Mouse (Mus musculus) spleen, postnatal 10 days (tissue): ENCODE data around the gene St6galnac5.

Source experiments
- DNase-seq, 2 experiments: peaks; one replicate each; pipeline ENCODE4 v3.0.0; 2021 to 2022; ENCODE audit warnings: low spot score in 2 of 2

Gene St6galnac5

GRCm38 (mm10) chr3:152913150-152913549, 68.9 kb downstream of the St6galnac5 start:
- no peak for DNase-seq

DNA sequence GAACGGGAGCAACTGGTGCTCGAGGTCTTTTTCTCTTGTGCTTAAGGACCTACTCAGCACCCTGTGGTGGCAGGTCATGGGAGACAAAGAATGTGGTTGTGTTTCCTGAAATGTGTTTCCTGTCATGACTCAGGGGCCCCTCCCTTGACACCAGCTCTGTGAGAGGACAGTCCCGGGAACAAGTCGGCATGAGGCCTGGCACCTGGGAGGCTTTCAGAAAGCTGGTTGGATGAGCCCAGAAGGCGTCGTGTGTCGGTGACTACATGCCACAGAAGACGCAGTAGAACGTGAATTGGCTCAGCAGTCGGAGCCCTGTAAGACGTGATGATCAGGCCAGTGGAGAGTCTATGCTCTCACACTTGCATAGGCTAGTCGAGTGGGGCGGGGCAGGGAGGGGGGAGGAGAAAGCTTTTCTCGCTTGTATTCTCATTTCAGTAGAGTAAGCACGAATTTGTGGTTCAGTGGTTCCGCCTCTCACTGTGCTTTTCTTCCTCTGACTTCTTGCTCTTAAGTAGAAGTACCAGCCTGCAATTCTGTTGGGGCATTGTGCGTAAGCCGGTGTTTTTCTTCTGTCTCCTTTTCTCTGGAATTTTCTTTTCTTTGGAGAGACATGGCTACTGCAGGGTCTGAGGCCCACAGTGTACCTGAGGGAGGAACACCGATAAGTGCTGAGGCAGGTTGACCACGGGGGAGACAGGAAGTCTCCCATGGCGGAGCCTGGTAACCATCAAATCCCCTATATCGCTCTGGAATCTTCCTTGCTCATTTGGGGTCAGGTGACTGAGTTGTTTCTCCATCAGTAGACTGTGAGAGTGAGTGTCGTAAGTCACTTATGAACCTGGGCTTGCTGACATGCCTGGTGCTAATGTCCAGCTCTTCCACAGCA, 69.6 kb downstream of the St6galnac5 start:
- DNase-seq, result peak in 1 of 2 experiments; percentile 44

DNA sequence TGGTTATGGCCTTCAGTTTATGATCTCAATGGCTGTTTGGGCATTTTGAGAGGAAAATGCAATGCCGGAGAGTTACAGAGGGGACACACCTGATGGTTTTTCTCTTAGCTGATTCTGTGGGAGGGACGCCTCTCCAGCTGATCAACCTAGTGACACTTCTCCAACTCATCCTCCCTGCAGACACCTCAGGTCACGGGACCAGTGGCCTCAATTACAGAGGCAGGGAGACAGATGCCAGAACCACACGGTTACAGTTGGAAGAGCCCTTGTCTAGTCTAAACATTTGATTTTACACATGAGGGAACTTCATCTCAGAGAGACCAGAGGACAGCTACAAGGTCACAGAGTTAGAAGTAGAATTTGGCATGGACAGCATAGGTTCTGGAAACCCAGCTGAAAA, 70.5 kb downstream of the St6galnac5 start:
- no peak for DNase-seq

DNA sequence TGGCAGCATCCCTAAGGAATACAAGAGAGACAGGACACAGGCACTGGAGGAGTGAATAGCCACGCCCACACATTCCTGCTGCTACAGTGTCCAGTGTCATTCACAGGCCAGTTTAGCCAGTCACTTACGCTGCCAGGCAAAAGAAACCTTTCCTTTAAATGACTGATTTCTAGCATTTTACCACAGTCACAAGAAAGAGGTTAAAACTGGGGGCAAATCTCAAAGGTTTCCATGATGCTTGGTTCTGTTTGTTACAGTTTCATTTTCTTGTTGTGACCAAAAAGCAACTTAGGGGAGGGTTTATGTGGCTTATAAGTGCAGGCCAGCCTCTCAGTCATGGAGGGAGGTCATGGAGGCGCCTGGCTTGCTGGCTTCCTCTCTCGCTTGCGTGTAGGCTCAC, 74.4 kb downstream of the St6galnac5 start:
- DNase-seq, result no peak

- DNase-seq, result no peak
Observed at GRCm38 (mm10) chr3:152907087-152907486, 75.0 kb downstream of the St6galnac5 start.

- no peak for DNase-seq
Observed at GRCm38 (mm10) chr3:152905800-152906199, 76.2 kb downstream of the St6galnac5 start.

DNA sequence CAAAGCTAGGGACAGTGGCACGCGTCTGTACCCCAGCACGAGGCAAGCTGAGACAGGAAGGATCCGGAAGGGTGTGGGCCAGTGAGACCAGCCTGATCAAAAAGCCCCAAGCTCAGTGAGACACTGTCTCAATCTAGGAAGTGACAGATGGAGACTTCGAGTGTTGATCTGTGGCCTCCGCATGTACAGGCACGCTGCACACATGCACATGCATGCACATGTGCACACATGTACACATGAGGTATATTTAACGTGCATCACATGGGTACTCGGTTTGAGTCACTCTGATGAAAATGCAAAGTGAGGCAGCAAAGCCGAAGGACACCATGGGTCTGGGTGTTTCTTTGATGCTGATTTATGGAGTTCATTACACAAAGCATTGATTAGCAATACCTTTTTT, 77.0 kb downstream of the St6galnac5 start:
- DNase-seq, result no peak

DNA sequence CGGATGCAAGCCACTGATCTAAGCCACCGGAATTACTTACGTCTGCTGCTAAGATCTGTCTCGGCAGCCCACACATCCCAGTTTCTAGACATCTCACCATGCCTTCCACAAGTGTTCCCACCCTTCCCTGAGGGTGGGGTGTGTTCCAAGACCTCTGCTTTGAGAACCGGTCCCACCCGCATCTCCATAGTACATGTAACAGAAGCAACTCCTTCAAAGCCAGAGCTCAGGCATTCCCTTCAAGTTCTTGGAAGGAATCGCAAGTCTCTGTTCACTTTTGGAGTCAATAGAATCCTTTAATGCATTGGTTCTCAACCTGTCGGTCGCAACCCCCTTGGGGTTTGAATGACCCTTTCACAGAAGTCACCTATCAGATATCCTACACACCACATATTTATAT, 83.1 kb downstream of the St6galnac5 start:
- no peak for DNase-seq

GRCm38 (mm10) chr3:152897196-152897595, 84.8 kb downstream of the St6galnac5 start:
- no peak for DNase-seq

DNA sequence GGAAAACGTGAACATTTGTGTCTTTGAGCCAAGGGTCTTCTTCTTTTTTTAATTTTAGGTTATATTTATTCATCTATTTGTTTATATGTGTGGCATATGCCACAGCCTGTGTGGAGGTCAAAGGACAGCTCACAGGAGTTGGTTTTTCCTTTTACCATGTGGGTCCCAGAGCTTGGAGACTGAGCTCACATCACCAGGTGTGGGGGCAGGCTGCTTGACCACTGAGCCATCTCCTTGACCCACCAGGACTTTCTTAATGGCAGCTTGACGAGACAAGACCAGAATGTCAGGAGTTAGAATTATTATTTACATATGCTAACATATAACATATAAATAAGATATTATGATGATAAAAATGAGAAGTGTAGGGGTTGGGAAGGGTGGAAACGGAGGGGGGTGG, 85.9 kb downstream of the St6galnac5 start:
- no peak for DNase-seq

- no peak for DNase-seq
Observed at GRCm38 (mm10) chr3:152894935-152895334, 87.1 kb downstream of the St6galnac5 start.

DNA sequence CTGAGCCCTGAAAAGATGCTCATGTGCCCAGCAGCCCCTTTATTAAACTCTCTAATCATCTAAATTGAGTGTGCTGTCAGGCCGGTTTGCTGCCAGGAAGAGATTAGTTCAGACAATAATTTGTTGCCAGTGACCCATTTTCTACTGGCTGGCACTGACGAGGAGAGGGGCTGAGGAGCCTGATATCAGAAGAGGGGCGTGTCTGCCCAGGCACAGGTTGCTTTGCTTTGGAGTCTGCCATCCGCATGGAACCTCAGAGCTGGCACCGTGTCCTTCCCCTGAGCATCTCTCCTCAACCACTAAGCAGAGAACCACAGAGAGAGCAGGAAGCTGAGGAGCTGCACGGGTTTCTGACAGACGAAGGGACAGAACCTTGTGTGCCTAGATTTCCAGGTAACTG, 93.9 kb downstream of the St6galnac5 start:
- no peak for DNase-seq

GRCm38 (mm10) chr3:152886749-152887148, 95.3 kb downstream of the St6galnac5 start:
- DNase-seq, result no peak

DNA sequence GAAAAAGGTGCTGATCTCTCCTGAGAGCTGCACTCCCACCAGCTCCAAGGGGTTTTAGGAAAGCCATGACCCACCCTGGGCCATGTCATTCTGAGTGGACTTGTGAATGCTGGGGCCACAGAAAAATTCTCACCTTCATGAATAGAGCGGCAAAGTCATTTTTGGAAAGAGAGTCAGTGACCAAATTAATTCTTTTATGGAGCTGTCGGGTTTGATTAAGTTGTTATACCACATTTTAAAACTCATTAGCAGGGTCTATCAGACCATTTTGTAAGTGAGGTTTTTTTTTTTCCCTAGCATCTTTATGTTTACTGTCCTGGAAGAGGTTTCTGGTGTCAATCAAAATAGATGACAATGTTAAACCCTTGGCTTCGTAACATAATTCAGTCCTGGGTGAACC, 98.5 kb downstream of the St6galnac5 start:
- DNase-seq, result no peak

DNA sequence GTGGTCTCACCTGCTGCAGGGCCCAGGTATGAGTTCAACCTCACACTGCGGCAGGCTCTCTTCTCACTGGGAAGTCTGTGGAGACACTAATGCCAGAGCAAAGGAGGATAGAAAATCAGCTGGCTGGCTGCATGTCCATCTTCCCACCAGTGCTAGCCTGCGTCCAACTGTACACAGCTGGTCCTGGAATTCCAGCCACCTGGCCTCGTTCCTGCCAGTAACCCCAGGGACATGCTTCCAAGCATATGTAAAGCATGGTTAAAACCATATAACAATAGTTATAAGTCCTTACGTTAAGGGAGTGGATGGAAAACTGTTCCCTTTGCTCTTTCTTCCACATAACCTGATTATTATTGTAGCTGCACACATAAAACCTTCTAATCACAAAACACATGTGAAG, 100.3 kb downstream of the St6galnac5 start:
- DNase-seq, result no peak

DNA sequence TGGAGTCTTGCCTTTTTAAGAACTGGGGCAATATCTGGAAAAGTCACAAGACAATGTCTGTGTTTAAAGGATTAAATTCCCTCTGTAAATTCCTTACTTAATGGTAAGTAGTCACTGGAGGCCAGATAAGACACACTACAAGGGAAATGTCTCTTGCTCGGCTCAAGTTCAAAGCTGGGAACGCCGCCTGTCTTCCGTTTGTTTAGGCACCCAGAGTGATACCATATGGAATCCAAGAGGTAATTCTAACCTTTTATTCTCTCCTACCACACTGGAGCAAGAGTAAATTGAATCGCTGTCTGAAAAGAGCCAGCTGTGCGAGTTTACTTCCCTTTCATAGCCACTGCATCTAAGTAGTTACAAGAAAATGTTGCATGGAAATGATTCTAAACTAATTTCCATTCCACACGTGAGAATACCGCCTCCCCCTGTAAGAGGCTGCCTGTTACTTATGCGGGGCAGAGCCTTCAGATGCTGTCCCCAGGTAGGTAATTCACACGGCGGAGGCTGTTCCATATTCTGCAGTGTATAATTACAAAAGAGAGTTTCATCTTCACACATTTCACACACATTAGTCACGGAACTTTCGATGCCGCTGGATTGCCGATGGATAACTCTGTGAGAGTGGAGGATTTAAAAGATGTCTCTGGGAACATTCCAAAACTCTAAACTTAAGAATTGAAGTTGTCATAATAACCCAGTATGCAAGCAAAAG, 101.8 kb downstream of the St6galnac5 start:
- no peak for DNase-seq

DNA sequence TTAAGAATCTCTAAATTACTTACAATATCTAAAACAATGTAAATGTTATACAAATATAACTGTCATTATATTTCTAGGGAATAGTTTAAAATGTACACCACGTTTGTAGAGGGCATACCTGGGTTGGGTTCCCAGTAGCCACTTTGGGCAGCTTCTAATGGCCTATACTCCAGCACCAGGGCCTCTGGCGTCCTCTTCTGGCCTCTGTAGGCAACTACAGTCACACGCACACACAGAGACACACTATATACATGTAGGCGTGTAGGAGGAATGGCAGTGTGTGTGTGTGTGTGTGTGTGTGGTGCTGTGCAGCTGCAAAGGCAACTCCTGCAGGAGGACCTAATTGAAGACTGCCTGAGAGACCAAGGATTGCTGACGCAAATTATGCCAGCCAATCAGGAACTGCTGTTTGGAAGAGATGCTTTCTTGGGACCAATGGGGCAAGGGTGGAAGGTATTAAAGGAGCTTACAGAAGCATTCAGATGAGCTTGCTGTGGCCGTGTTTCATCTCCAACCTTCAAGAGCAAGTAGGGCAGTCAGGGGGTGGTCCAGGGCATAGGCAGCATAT, 106.2 kb downstream of the St6galnac5 start:
- DNase-seq, result no peak

- DNase-seq, result no peak
Observed at GRCm38 (mm10) chr3:152874431-152875355, 107.4 kb downstream of the St6galnac5 start.

GRCm38 (mm10) chr3:152872596-152872995, 109.5 kb downstream of the St6galnac5 start:
- no peak for DNase-seq

- no peak for DNase-seq
Observed at GRCm38 (mm10) chr3:152872054-152872453, 110.0 kb downstream of the St6galnac5 start.

DNA sequence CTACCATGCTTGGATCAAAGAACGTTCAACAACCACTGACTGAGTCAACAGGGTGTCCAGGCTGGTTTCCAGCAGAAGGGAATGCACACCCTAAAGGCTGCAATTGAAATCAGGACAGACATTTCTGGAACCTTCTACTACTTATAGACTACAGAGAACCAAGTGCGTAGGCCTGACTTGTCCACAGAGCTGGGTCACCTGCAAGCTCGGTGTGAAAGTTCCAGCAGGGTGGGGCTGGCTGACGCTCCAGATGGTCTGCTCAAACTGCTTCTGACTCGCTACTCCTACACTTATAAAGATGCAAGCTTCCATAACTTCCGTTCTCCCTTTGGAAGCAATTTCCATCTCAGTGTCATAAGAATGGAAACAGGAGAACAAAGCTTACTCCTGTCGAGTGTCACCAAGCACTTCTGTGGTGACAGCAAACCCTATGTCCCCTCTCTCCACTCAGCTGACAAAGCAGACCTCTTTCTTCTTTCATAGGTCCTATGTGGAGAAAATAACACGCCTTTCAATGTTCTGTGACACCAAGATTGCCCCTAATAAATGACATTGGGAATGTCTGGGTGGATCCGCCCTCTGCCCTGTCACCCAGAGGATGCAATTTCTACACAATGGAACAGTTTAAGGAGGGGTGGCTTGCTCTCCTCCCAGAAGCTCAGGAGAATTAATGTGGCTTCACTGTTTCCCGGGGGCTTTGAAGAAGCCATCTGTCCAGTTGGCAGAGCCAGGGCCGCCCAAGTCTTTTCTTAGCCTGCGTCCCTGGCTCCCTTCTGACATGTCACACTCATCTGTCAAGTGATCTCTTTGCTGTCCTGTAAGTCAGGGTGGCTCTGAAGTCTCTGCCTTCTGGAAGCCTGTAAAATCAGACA, 114.2 kb downstream of the St6galnac5 start:
- DNase-seq, result no peak
